In genomic region chr2:11398391-11398790, GRCm38 (mm10) we compare ENCODE assay signal across 18 mouse cellular contexts.
DNase-seq lines count a peak whose midpoint lies in the region; ATAC-seq and TF ChIP-seq lines count a peak whose summit lies in the region.
"Had no signal": no experiment of that assay in that cellular context is flagged by ENCODE, and none has a peak within 500 bp of the region (broad histone marks: within the 10 kb centered on the region; RNA-seq: fewer than 3 reads in every experiment).

No protein-coding gene starts in this region.

- no peaks in the 10 kb centered on the region for H3K4me1 ChIP-seq in heart, embryonic 11.5 days (ENCODE audit: control insufficient read depth, insufficient read depth, low read length)
- no peaks in the 10 kb centered on the region for H3K4me1 ChIP-seq in stomach, embryonic 15.5 days
- no peaks in the 10 kb centered on the region for H3K4me1 ChIP-seq in stomach, postnatal 0 days (replicated peaks; ENCODE audit: control insufficient read depth, insufficient read depth)
- H3K4me1 ChIP-seq: embryonic facial prominence, embryonic 15.5 days; hindbrain, embryonic 12.5 days; kidney, embryonic 15.5 days had no signal

- H3K4me2 ChIP-seq in heart, embryonic 11.5 days: no peak overlapping the region
- no peak overlapping the region for H3K4me2 ChIP-seq in stomach, embryonic 15.5 days
- H3K4me2 ChIP-seq in stomach, postnatal 0 days (replicated peaks; ENCODE audit: low read depth): no peak overlapping the region
- H3K4me2 ChIP-seq: embryonic facial prominence, embryonic 15.5 days; hindbrain, embryonic 12.5 days; kidney, embryonic 15.5 days; liver, embryonic 13.5 days had no signal

- no peak for ATAC-seq in heart, embryonic 11.5 days (replicated peaks; ENCODE audit: insufficient number of reproducible peaks, low FRiP score, low TSS enrichment)
- no peak for ATAC-seq in stomach, embryonic 15.5 days (ENCODE audit: insufficient read depth, low FRiP score, low read depth)
- ATAC-seq in stomach, postnatal 0 days (ENCODE audit: low FRiP score, low TSS enrichment): no peak; the same call in 1 of the 2 replicates
- ATAC-seq: inflammation-experienced regulatory T-cells, adult 6 months; midbrain, embryonic 16.5 days had no signal

- H3K4me3 ChIP-seq in heart, embryonic 11.5 days (ENCODE audit: low read depth, low read length): no peak overlapping the region
- H3K4me3 ChIP-seq in stomach, embryonic 15.5 days (replicated peaks): no peak overlapping the region
- H3K4me3 ChIP-seq in stomach, postnatal 0 days (ENCODE audit: low read depth, low read length): no peak overlapping the region
- H3K4me3 ChIP-seq: embryonic facial prominence, embryonic 15.5 days; forebrain, embryonic 10.5 days; hindbrain, embryonic 12.5 days; kidney, embryonic 15.5 days; liver, embryonic 13.5 days had no signal

- no peak overlapping the region for H3K9ac ChIP-seq in heart, embryonic 11.5 days (ENCODE audit: low read depth, low read length)
- no peak overlapping the region for H3K9ac ChIP-seq in stomach, embryonic 15.5 days
- no peak overlapping the region for H3K9ac ChIP-seq in stomach, postnatal 0 days (ENCODE audit: low read length)
- H3K9ac ChIP-seq: embryonic facial prominence, embryonic 15.5 days; hindbrain, embryonic 12.5 days; kidney, embryonic 15.5 days; liver, embryonic 13.5 days had no signal

- no peak for DNase-seq in heart, adult 11 months
- DNase-seq in stomach, postnatal 0 days (ENCODE audit: low spot score): no peak
- peak; percentile 36 for DNase-seq in lung, postnatal 25 days (ENCODE audit: low spot score)
- no peak for DNase-seq in cerebellum, adult 8-10 months
- DNase-seq in left cerebral cortex, adult 9 months (ENCODE audit: low spot score in 2 of 2): no peak
- DNase-seq: adrenal gland, postnatal 25 days; cerebellum, adult 9-11 months; embryo, embryonic 11 days; liver, embryonic 13.5 days; spleen, adult 18-20 months had no signal

- H3K9me3 ChIP-seq in heart, embryonic 11.5 days (replicated peaks; ENCODE audit: control insufficient read depth, low read length): no peaks in the 10 kb centered on the region
- no peaks in the 10 kb centered on the region for H3K9me3 ChIP-seq in stomach, embryonic 15.5 days
- no peaks in the 10 kb centered on the region for H3K9me3 ChIP-seq in stomach, postnatal 0 days (ENCODE audit: control insufficient read depth, low read length)
- H3K9me3 ChIP-seq: embryonic facial prominence, embryonic 15.5 days; forebrain, embryonic 10.5 days; hindbrain, embryonic 12.5 days; kidney, embryonic 15.5 days; liver, embryonic 13.5 days had no signal

- H3K36me3 ChIP-seq in heart, embryonic 11.5 days (ENCODE audit: control insufficient read depth, insufficient read depth, low read length): no peaks in the 10 kb centered on the region
- H3K36me3 ChIP-seq in stomach, embryonic 15.5 days: no peaks in the 10 kb centered on the region
- no peaks in the 10 kb centered on the region for H3K36me3 ChIP-seq in stomach, postnatal 0 days (ENCODE audit: control insufficient read depth, insufficient read depth, low read length)
- H3K36me3 ChIP-seq: embryonic facial prominence, embryonic 15.5 days; forebrain, embryonic 10.5 days; hindbrain, embryonic 12.5 days; kidney, embryonic 15.5 days; liver, embryonic 13.5 days had no signal

- no peak for TF ChIP-seq EP300 in stomach, postnatal 0 days (optimal IDR thresholded peaks at IDR 0.05)

- H3K27me3 ChIP-seq in heart, embryonic 11.5 days (ENCODE audit: control insufficient read depth, insufficient read depth, low read length): no peaks in the 10 kb centered on the region
- no peaks in the 10 kb centered on the region for H3K27me3 ChIP-seq in stomach, embryonic 15.5 days (replicated peaks)
- no peaks in the 10 kb centered on the region for H3K27me3 ChIP-seq in stomach, postnatal 0 days (ENCODE audit: control insufficient read depth, insufficient read depth, low read length)
- H3K27me3 ChIP-seq: embryonic facial prominence, embryonic 15.5 days; hindbrain, embryonic 12.5 days; kidney, embryonic 15.5 days; liver, embryonic 13.5 days had no signal

- peak overlapping the region; percentile 35; the same call in 1 of the 2 replicates for H3K27ac ChIP-seq in heart, embryonic 11.5 days (ENCODE audit: low read depth, low read length)
- peak overlapping the region; percentile 7; the same call in 1 of the 2 replicates for H3K27ac ChIP-seq in stomach, embryonic 15.5 days
- no peak overlapping the region for H3K27ac ChIP-seq in stomach, postnatal 0 days (replicated peaks)
- H3K27ac ChIP-seq: embryonic facial prominence, embryonic 15.5 days; forebrain, embryonic 10.5 days; hindbrain, embryonic 12.5 days; kidney, embryonic 15.5 days; liver, embryonic 13.5 days had no signal

- 60% methylated on average over 6 of the region's 6 CpGs for WGBS in heart, embryonic 11.5 days (ENCODE audit: insufficient replicate concordance)
- 46% methylated on average over 6 of the region's 6 CpGs for WGBS in stomach, embryonic 15.5 days
- 47% methylated on average over 6 of the region's 6 CpGs for WGBS in stomach, postnatal 0 days

- no peak for TF ChIP-seq CTCF in stomach, postnatal 0 days (IDR thresholded peaks at IDR 0.05; ENCODE audit: low read depth)
